Mouse (Mus musculus): ENCODE data around the gene Fndc3a.

DNA sequence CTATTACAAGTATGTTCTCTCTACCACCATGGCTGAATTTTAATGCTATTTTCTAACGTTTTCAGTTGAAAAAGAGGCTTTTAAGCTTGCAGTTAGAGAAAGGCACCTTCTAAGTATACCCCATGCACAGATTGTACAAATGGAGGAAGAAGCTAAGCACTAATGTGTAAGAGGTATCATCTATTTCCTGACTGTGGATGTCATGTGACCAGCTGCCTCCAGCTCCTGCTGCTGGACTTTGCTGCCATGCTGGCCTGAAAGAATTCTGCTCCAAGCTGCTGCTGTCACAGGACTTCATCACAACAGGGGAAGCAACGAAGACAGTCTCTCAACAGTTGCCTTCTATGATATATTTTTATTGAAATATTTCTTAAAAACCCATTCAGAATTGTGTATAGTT, 76.2 kb downstream of the Fndc3a start:
- TF ChIP-seq CTCF (IDR thresholded peaks at IDR 0.05; ENCODE audit: extremely low read depth, insufficient read depth, low read length) (no peak), POLR2A (IDR thresholded peaks at IDR 0.05; ENCODE audit: extremely low read depth, insufficient read depth, low read length) (no peak)
